Mouse (Mus musculus): Measurements from ENCODE around the gene Tmod1.

Tmod1 gene

GRCm38 (mm10) chr4:46094916-46095825, 56.4 kb downstream of the Tmod1 start:
- DNase-seq, result no peak

DNA sequence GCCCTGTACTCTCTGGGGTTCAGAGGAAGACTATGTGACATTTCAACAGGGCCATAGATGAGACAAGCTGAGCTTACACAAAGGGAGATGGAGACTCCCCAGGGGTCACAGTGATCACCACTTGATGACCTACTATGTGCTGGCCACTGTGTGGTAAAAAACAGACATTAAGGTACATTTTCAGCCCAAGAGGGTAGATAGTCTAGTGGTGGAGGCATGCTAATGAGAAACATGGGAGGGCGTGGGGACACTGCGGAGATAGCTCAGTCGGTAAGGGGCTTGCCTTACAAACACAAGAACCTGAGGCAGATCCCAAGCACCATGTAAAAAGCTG, 57.1 kb downstream of the Tmod1 start:
- DNase-seq, result no peak

GRCm38 (mm10) chr4:46096546-46096945, 57.8 kb downstream of the Tmod1 start:
- DNase-seq, result no peak

- no peak for DNase-seq
These were observed 58.9 kb downstream of the Tmod1 start for GRCm38 (mm10) chr4:46097591-46097990.

- no peak for DNase-seq
These were observed 60.4 kb downstream of the Tmod1 start for GRCm38 (mm10) chr4:46099132-46099531.

GRCm38 (mm10) chr4:46100539-46100938, 61.8 kb downstream of the Tmod1 start:
- DNase-seq, result no peak

DNA sequence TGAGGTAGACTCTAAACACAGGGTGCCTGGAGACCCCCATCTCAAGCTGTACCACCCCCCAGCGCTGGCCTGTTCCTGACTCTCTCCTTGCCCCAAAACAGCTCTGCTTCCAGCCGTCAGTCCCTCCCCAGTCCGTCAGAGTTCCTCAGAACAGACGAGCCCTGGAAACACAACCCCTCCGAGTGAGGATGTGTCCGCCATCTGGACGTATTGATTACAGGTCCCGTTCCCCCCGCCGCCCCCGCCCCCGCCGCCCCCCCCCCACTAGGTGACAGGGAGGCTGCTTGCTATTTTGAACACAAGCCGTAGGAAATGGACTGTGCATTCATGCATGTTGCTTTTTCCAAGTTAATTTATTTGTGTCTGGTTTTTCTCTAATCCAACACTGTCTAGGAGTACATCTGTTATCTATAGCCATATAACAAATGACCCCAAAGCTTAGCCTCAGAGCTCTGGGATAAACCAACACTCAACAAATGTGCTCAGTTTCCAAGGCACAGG, 62.5 kb downstream of the Tmod1 start:
- no peak for DNase-seq

- DNase-seq, result no peak
These were observed 63.5 kb downstream of the Tmod1 start for GRCm38 (mm10) chr4:46102078-46102769.

GRCm38 (mm10) chr4:46110084-46110483, 71.3 kb downstream of the Tmod1 start:
- no peak for DNase-seq

DNA sequence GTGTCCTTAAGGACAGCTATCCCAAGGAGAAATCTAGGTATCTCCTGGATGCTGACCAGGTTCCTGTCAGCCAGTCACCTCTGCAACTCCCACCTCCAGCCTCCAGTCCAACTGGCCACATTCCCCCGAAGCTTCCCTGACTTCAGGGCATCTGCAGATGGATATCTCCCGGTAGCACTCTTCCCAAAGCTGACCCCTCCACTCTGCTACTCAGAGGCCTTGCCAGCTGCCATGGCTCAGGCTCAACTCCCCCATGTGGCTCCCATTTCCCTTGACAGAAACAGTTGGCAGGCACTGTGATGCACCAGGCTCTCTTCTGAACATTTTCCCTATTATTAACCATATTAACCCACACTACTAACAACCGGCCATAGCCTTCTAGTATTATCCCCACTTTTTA, 72.6 kb downstream of the Tmod1 start:
- DNase-seq, result no peak

DNA sequence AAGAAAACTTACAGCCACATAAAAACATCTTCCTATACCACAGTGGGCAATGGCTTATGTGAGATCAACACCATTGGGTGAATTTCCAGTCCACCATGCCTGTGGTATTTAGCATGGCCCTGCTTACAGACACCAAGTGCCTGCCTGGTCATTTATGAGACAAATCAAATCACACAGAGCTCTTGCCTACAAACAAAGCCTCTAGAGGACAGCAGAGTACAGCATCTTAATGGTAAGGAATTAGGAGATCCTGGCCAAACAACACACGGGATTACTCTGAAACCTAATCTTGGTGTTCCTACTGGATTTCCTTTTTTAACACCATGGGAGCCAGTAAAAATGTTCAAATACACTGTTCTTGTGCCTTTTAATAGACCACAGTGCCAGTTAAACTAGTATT, 76.6 kb downstream of the Tmod1 start:
- no peak for DNase-seq

DNA sequence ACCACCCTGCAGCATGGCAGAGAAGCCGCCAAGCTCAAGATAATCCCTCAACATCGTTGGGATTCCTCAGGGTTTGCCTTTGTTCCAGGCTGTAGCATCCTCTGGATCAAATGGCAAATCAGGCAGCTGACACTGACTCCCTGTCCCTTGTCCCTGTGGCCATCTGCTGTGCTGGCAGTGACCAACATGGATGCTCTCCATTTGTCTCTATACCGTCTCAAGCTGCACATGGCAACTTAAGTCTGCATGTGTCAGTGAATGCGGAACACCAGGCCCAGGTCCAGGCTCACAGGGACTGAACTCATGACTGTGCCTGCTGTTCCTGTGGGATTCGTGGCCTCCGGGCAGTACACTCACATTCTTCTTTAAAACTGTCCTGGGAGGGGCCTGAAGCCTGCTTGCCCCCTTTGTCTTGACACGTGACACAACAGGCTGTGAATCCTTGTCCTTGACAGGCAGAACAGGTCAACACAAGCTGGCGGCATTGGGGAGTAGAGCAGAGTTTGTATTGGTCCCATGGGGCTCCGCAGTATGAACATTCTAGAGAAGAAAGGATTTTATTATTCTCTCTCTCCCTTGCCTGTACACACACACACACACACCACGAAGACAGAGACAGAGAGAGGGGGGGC, 77.9 kb downstream of the Tmod1 start:
- no peak for DNase-seq

DNA sequence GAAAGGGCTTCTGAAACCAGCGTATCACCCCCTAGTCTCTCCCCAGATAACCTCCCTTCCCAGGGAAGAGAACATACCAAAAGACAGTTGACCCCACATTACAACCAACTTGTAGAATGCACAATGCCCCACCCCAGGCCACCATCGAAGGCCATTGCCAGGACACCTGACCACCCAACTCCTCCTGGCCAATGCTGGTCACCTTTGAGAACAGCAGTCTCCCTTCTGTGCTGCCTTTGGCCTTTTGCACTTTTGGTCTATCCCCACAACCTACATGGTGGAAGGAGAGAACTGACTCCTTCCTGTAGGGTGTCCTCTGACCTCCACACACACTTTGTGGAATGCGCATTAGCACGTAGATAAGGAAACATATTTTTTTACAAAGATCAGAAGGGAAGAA, 78.8 kb downstream of the Tmod1 start:
- DNase-seq, result no peak

DNA sequence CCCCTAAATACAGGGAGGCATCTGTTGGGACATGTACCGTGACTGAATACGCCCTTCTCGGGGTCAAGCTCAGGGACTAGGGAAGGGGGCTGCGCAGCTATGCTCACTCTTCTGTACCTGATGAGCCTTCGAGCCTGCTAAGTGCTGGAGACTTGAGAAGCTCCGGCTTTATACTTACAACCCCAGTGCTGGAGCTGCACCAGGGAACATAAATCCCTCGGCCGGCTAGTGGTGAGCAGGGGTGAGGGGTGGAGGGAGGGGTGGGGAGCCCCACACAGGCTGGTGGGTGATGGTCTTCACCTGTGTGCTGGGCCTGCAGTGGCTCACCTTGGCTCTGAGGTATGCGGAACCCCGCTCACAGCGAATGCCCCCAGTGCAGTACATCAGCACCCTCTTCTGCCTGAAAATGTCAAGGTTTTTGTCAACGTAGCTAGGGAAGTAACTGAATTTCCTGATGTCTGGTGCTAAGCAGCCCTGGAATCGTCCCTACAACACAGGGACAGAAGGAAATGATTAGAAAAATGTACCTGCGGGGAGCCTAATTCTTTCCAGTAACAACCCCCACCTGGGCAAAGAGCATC, 80.9 kb downstream of the Tmod1 start:
- no peak for DNase-seq

- no peak for DNase-seq
These were observed 82.0 kb downstream of the Tmod1 start for GRCm38 (mm10) chr4:46120767-46121166.

GRCm38 (mm10) chr4:46123358-46123757, 84.6 kb downstream of the Tmod1 start:
- no peak for DNase-seq

DNA sequence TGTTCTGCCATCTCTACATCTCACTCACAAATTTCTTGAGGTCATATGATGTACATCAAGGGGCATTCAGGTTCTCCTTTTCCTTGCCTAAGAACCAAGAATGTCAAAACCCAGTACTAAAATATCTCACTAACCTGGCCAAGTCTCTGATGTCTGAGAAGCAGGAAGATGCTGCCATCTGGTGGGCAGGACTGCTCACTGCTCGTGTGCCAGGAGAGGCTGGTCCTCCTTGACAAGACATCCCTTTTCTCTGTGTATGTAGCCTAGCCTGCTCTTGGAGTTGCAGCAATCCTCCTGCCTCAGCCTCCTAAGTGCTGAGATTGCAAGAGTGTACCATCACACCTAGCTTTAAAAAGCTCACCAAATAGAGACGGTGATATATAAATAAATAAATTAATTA, 87.8 kb downstream of the Tmod1 start:
- peak; percentile 76 for DNase-seq

GRCm38 (mm10) chr4:46129311-46130004, 90.7 kb downstream of the Tmod1 start:
- no peak for DNase-seq

GRCm38 (mm10) chr4:46130221-46130620, 91.5 kb downstream of the Tmod1 start:
- peak; percentile 77 for DNase-seq

GRCm38 (mm10) chr4:46131791-46132190, 93.1 kb downstream of the Tmod1 start:
- no peak for DNase-seq

GRCm38 (mm10) chr4:46137629-46138286, 99.0 kb downstream of the Tmod1 start:
- no peak for DNase-seq

Data from lung, postnatal 36 days (tissue).